Mouse (Mus musculus): ENCODE data around the gene Mpp3. TPM values are rescaled to one million over a fixed set of nuclear protein-coding genes. Genes with fewer than 3 reads are reported as not detected.

Mpp3 gene
- polyA plus RNA-seq, 1 experiment from 2014 or later, result 43.5 TPM

DNA sequence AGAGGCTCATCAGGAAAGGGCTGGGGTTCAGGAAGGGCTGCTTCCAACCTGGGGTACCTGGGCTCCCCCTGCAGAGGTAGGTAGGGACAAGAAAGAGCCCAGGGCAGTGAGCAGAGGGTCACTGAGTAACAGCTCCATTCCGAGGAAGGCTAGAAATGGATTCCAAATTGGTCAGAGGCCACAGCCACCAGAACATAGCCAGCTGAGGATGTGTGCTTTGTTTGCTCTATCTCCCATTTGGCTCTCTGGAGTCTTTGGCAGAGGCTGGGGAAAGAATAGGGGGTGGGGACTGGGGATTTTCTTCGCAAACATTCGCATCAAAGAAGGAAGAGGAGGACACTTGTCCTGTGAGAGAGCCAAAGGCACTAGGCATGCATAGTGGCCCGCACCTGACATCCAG is 23.7 kb upstream of the Mpp3 start:
- ATAC-seq (ENCODE audit: low FRiP score), result no peak
- H3K4me1 ChIP-seq (replicated peaks), result no peaks in the 10 kb centered on the region
- 0 out of 2 replicates have a peak overlapping the region, but pooled peaks have one; percentile 29 for H3K9ac ChIP-seq
- no peaks in the 10 kb centered on the region for H3K9me3 ChIP-seq
- no peak overlapping the region for H3K27ac ChIP-seq
- H3K27me3 ChIP-seq, result no peaks in the 10 kb centered on the region
- H3K4me2 ChIP-seq, result no peak overlapping the region
- WGBS, result 60% methylated on average over 4 of the region's 4 CpGs
- H3K4me3 ChIP-seq, result no peak overlapping the region
- H3K36me3 ChIP-seq, result 0 out of 2 replicates have a peak, but pooled peaks cover under 1% of the 10 kb centered on the region

DNA sequence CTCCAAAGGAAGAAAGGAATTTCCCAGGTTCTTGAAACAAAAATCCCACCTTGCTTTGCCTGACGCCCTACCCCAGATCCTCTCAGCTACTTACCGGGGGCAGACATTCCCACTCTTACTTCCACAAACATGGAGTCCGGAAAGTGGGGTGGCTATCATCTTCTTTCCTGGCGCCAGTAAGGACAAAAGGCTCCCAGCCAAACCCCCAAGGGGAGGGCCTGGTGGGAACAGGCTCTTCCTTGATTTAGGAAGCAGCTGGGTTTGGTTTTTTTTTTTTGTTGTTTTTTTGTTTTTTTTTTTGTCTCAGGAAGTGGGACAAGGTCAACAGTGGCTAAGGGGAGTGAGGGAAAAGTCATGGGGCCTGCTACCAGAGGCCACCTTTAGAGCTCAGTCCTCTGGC is 23.3 kb upstream of the Mpp3 start:
- H3K4me1 ChIP-seq (replicated peaks), result no peaks in the 10 kb centered on the region
- H3K27ac ChIP-seq, result no peak overlapping the region
- no peaks in the 10 kb centered on the region for H3K36me3 ChIP-seq
- H3K27me3 ChIP-seq, result no peaks in the 10 kb centered on the region
- H3K4me3 ChIP-seq, result no peak overlapping the region
- ATAC-seq (ENCODE audit: low FRiP score), result no peak
- no peak overlapping the region for H3K4me2 ChIP-seq
- WGBS, result 68% methylated on average over 4 of the region's 4 CpGs
- 0 out of 2 replicates have a peak overlapping the region, but pooled peaks have one; percentile 29 for H3K9ac ChIP-seq
- H3K9me3 ChIP-seq, result no peaks in the 10 kb centered on the region

DNA sequence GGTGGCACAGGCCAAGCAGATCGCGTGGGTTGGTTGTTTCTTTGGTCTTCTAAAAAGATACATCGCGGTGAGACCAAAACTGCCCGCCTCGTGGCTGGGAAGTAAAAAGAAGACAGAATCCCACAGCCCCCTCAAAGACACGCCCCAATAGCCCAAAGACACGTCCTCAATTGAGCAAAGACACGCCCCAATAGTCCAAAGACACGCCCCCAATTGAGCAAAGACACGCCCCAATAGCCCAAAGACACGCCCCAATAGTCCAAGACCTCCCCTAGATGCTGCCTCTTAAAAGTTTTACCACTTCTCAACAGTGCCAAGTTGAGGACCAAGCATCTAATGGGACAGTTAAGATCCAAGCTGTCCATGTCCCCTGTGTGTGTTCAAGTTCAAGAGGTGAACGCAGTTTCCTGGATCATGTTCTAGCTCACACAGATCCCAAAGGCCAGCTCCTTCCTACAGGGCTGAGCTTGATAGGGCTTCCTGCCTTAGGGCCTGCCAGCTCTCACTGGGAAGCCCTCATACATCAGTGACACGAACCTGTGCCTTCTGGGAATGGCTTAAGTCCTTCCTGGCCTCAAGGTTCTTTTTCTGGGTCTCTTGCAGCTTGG is 21.7 kb upstream of the Mpp3 start:
- H3K4me3 ChIP-seq, result no peak overlapping the region
- H3K27me3 ChIP-seq, result no peaks in the 10 kb centered on the region
- H3K27ac ChIP-seq, result no peak overlapping the region
- H3K9me3 ChIP-seq, result peaks cover 12% of the 10 kb centered on the region
- no peak for ATAC-seq (ENCODE audit: low FRiP score)
- no peaks in the 10 kb centered on the region for H3K36me3 ChIP-seq
- H3K9ac ChIP-seq, result no peak overlapping the region
- WGBS, result 58% methylated on average over 14 of the region's 14 CpGs
- H3K4me2 ChIP-seq, result no peak overlapping the region
- H3K4me1 ChIP-seq (replicated peaks), result no peaks in the 10 kb centered on the region

DNA sequence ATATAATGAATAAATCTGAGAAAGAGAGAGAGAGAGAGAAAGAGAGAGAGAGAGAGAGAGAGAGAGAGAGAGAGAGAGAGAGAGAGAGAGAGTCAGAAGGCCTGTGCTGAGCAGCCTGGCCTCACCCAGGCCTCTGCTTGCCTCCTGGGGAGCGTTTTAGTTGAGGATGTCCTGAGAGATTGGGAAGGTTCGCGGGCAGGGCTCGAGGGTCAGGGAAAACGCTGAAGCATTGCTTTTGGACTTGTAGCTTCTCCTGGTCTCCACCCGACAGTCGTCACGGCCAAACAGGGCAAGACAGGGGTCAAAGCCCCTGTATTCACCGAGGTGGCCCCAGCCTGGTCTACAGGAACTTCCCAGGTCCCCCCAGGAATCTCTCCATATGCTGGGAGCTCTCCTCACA is 18.3 kb upstream of the Mpp3 start:
- WGBS, result 89% methylated on average over 9 of the region's 9 CpGs
- Histone ChIP-seq H3K36me3 (no peaks in the 10 kb centered on the region), H3K4me3 (no peak overlapping the region), H3K9ac (no peak overlapping the region), H3K4me1 (replicated peaks) (no peaks in the 10 kb centered on the region), H3K9me3 (peaks cover 12% of the 10 kb centered on the region), H3K27ac (no peak overlapping the region), H3K27me3 (no peaks in the 10 kb centered on the region), H3K4me2 (no peak overlapping the region)
- no peak for ATAC-seq (ENCODE audit: low FRiP score)

DNA sequence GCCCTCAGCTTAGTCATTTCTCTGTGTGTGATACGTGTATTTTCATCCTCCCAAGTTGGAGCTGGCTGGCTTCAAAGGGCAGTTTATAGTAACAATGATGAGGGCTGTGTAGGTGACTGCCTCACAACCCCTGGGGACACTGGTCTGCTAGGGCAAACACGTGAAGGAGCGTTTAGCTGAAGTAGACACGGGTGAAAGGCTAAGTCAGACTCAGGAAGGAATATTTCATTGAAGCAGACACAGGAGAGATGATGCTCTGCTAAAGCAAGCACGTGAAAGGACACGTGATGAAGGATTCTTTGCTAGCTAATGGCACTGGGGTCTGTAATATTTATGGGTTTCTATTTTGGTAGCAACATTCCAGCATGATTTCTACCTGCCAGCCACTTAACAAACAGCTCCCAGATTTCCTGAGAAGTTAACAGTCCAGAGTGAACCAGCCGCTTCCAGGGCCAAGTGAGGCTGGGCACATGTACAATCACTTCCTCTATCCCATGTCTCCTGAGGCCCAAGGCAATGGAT is 16.5 kb upstream of the Mpp3 start:
- Histone ChIP-seq H3K4me2 (no peak overlapping the region), H3K9ac (no peak overlapping the region), H3K27ac (no peak overlapping the region), H3K4me3 (no peak overlapping the region), H3K4me1 (replicated peaks) (no peaks in the 10 kb centered on the region; the same call in 1 of the 2 replicates), H3K27me3 (no peaks in the 10 kb centered on the region), H3K9me3 (peaks cover 12% of the 10 kb centered on the region), H3K36me3 (no peaks in the 10 kb centered on the region)
- WGBS, result 86% methylated on average over 7 of the region's 7 CpGs
- ATAC-seq (ENCODE audit: low FRiP score), result no peak

DNA sequence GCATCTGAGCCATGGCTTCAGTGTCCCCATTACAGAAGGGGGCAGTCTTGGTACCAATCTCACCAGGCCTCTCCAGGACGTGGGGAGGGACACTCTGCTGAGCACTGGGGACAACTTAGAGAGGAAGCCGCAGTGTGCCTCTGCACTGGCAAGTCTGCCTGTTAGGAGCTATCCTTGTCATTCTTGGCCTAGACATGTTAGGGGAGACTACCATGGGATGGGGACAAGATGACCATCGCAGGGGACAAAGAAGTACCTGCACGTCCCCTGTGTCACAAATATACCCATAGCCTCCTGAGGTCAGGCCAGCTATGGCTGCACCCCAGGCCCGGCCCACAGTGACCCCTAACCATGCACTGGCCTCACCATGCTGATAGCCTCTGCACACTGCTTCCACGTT is 15.1 kb upstream of the Mpp3 start:
- Histone ChIP-seq H3K4me2 (no peak overlapping the region), H3K9ac (no peak overlapping the region), H3K27me3 (0 out of 2 replicates have a peak, but pooled peaks cover 3% of the 10 kb centered on the region), H3K9me3 (peaks cover 12% of the 10 kb centered on the region), H3K4me1 (replicated peaks) (no peaks in the 10 kb centered on the region; the same call in 1 of the 2 replicates), H3K4me3 (no peak overlapping the region), H3K27ac (no peak overlapping the region), H3K36me3 (no peaks in the 10 kb centered on the region)
- no peak for ATAC-seq (ENCODE audit: low FRiP score)
- WGBS, result 88% methylated on average over 6 of the region's 6 CpGs

DNA sequence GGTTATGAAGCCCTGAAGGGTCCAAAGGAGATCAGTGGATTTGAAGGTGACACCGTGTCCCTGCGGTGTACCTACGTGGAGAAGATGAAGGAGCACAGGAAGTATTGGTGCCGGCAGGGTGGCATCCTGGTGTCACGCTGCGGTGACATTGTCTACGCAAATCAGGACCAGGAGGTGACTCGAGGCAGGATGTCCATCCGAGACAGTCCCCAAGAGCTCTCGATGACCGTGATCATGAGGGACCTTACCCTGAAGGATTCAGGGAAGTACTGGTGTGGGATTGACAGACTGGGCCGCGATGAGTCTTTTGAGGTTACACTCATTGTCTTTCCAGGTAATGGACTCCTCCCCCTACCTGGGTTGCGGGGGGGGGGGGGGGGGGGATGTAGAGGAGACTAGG is 14.7 kb upstream of the Mpp3 start:
- ATAC-seq (ENCODE audit: low FRiP score), result no peak
- H3K9ac ChIP-seq, result no peak overlapping the region
- no peak overlapping the region for H3K27ac ChIP-seq
- H3K4me2 ChIP-seq, result no peak overlapping the region
- H3K4me1 ChIP-seq (replicated peaks), result no peaks in the 10 kb centered on the region; the same call in 1 of the 2 replicates
- H3K4me3 ChIP-seq, result no peak overlapping the region
- H3K36me3 ChIP-seq, result no peaks in the 10 kb centered on the region
- peaks cover 12% of the 10 kb centered on the region for H3K9me3 ChIP-seq
- H3K27me3 ChIP-seq, result 0 out of 2 replicates have a peak, but pooled peaks cover 4% of the 10 kb centered on the region
- WGBS, result 96% methylated on average over 13 of the region's 14 CpGs

DNA sequence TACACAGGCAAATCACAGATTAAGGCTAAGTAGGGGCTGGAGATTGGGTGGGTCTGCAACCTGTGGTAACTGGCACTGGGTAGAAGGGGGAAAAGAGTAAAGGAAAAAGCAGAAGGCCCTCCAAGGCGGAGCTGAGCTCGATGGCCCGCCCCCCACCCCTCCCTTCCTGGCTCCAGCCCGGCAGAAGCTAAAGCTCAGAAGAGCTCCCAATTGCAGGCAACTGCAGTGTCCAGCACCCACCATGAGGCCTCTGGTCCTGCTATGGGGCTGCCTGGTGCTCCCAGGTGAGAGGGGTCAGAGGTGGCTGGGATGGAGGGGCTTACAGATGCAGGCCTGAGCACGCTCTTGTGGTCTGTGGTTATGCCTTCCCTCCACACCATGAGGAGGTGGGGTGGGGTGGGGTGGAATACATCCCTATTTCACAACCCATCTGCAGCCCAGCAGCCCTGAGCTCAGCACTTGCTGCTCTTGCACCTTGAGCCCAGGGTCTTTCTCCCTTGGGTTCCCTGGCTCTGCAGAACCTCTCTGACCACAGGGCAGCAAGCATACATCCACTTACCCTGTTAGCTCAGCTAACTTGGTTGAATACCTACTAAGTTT is 13.2 kb upstream of the Mpp3 start, which contains the start of gene Cd300lg:
Gene Cd300lg, plus strand, starts transcription at position 160 of the 600 bp plus-strand sequence.
- no peak for ATAC-seq (ENCODE audit: low FRiP score)
- Histone ChIP-seq H3K4me1 (replicated peaks) (no peaks in the 10 kb centered on the region; the same call in 1 of the 2 replicates), H3K4me3 (no peak within 1 kb of the TSS), H3K4me2 (no peak within 1 kb of the TSS), H3K27me3 (0 out of 2 replicates have a peak, but pooled peaks cover 4% of the 10 kb centered on the region), H3K27ac (no peak within 1 kb of the TSS), H3K9ac (no peak within 1 kb of the TSS), H3K36me3 (no peaks in the 10 kb centered on the region), H3K9me3 (peaks cover 12% of the 10 kb centered on the region)
- WGBS, result 86% methylated on average over 5 of the region's 5 CpGs

DNA sequence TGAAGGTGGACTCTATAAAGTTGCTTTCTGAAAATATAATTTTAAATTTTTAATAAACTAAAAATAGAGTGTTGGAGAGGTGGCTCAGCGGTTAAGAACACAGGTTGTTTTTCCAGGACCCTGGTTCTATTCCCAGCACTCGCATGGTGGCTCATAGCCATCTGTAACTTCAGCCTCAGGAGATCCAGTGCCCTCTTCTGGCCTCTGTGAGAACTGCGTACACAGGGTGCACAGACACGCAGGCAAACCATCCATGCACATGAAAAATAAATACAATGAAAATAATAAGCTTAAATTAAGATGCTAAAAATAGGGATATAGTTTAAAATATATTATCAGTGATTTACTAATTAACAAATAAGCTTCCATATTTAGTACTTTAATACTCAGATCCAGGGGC is 12.4 kb upstream of the Mpp3 start:
- no peak overlapping the region for H3K4me2 ChIP-seq
- 72% methylated on average over 4 of the region's 4 CpGs for WGBS
- H3K27me3 ChIP-seq, result 0 out of 2 replicates have a peak, but pooled peaks cover 4% of the 10 kb centered on the region
- peaks cover under 1% of the 10 kb centered on the region; the same call in 1 of the 2 replicates for H3K4me1 ChIP-seq (replicated peaks)
- no peaks in the 10 kb centered on the region for H3K36me3 ChIP-seq
- no peak overlapping the region for H3K9ac ChIP-seq
- ATAC-seq (ENCODE audit: low FRiP score), result no peak
- no peak overlapping the region for H3K4me3 ChIP-seq
- peaks cover 6% of the 10 kb centered on the region for H3K9me3 ChIP-seq
- H3K27ac ChIP-seq, result no peak overlapping the region

DNA sequence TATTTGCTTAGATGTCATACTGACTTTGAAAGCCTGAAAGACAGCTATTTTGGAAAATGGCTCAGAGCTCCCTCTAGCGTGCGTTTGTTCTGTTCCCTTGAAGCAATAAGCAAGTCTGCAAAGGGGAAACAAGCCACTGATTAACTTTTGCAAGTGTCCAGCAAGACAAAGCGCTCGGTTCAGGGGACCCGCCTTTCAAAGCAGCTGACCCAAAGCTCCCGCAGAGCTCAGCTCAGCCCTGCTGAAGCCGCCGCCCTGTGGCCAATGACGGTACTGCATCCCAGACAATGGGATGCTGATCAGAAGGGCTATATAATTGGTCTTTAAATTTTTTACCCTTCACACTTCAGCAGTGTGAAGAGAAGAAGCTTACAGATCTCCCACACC is 11.9 kb upstream of the Mpp3 start:
- H3K4me1 ChIP-seq (replicated peaks), result peaks cover 3% of the 10 kb centered on the region; the same call in 1 of the 2 replicates
- H3K27me3 ChIP-seq, result 0 out of 2 replicates have a peak, but pooled peaks cover 4% of the 10 kb centered on the region
- no peak overlapping the region for H3K4me3 ChIP-seq
- H3K4me2 ChIP-seq, result no peak overlapping the region
- peaks cover under 1% of the 10 kb centered on the region; the same call in 1 of the 2 replicates for H3K9me3 ChIP-seq
- H3K9ac ChIP-seq, result no peak overlapping the region
- under 1% methylated on average over 9 of the region's 9 CpGs for WGBS
- H3K27ac ChIP-seq, result no peak overlapping the region
- H3K36me3 ChIP-seq, result no peaks in the 10 kb centered on the region
- peak; percentile 66; the same call in 1 of the 2 replicates for ATAC-seq (ENCODE audit: low FRiP score)

DNA sequence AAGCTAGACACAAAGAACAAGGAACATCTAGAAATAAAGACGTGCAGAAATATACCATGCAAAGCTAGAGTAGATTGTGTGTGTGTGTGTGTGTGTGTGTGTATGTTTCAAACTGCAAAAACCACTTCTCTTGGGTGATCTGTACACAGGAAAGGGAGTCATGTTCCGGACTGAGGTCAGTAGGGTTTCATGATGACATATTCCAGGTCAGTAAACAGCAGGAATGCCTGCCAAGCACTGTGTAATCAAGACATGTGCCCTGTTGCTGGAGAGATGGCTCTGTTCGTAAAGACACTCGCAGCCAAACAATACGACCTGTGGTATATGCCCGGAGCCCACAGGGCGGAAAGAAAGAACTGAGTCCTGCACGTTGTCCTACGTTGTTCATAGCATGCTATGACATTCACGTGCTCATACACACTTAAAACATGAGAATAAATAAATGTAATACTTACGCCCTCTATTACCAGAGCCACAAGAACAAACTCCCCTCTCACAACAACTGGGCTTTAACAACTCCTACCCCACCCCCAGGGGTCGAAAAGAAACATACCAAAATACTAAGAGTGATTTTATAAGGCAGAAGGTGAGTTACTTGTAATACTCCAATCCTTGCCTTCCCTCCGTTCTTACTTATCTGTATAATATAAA is 11.4 kb upstream of the Mpp3 start:
- no peak for ATAC-seq (ENCODE audit: low FRiP score)
- 0 out of 2 replicates have a peak, but pooled peaks cover 4% of the 10 kb centered on the region for H3K27me3 ChIP-seq
- H3K27ac ChIP-seq, result no peak overlapping the region
- H3K4me1 ChIP-seq (replicated peaks), result peaks cover 5% of the 10 kb centered on the region; the same call in 1 of the 2 replicates
- no peak overlapping the region for H3K9ac ChIP-seq
- WGBS, result 50% methylated on average over 13 of the region's 13 CpGs
- H3K36me3 ChIP-seq, result no peaks in the 10 kb centered on the region
- no peaks in the 10 kb centered on the region for H3K9me3 ChIP-seq
- no peak overlapping the region for H3K4me3 ChIP-seq
- H3K4me2 ChIP-seq, result no peak overlapping the region

DNA sequence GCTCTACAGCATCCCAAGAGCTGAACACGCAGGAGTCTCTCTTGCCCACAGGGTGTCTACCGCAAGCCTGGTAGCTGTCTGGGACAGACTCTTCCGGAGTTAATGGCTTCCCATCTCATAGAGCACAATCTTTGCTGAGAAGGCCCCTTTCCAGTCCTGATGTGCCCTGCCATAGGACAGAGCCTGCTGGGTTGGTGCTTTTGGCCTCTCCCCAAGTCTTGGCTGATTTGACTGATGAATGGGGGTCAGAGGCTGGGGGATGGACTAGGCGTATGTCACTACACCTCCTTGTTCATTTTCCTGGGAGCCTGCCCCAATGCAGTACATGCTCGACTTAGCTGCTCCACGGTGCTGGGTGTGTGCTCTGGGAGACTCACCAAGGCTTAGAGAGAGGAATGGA is 9.5 kb upstream of the Mpp3 start:
- H3K4me3 ChIP-seq, result no peak overlapping the region
- 74% methylated on average over 6 of the region's 6 CpGs for WGBS
- H3K27me3 ChIP-seq, result 0 out of 2 replicates have a peak, but pooled peaks cover 4% of the 10 kb centered on the region
- H3K27ac ChIP-seq, result no peak overlapping the region
- no peak overlapping the region for H3K4me2 ChIP-seq
- no peaks in the 10 kb centered on the region for H3K9me3 ChIP-seq
- no peaks in the 10 kb centered on the region for H3K36me3 ChIP-seq
- no peak overlapping the region for H3K9ac ChIP-seq
- peaks cover 6% of the 10 kb centered on the region; the same call in 1 of the 2 replicates for H3K4me1 ChIP-seq (replicated peaks)
- ATAC-seq (ENCODE audit: low FRiP score), result no peak

Measured in hindbrain, embryonic 13.5 days (tissue).